Mouse (Mus musculus): ENCODE data around the gene Rapgef4.

DNA sequence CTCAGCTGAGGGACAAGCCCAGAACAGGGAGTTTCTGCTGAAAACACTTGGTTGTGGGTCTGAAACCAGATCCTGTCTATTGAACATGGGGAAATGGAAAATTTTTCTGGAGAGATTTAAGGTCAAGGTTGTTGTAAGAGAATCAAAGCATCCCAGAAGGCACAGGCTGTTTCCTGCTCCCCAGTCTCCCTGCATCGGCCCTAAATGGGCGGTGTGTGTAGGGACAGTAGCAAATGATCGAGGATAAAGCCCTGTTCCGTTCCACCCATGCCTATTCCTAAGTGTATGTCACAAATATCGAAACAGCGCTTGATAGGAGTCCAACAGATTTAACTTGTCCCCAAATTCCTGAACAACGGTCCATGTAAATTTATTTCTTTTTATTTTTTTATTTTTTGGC is 1.1 kb upstream of the Rapgef4 start:
- no peak for TF ChIP-seq POLR2A (IDR thresholded peaks at IDR 0.05; ENCODE audit: extremely low read depth, insufficient read depth, low read length)
- TF ChIP-seq CTCF (IDR thresholded peaks at IDR 0.05; ENCODE audit: extremely low read depth, insufficient read depth, low read length) = no peak
